Mouse (Mus musculus) lung, embryonic 14.5 days (tissue): ENCODE results near the gene Cmc1. TPM values are rescaled to one million over a fixed set of nuclear protein-coding genes. Genes with fewer than 3 reads are reported as not detected.

Source experiments
- ATAC-seq: fragments of 200-750 bp; cut with Nextera tagmentation; 2 replicates; pipeline ENCODE4 v1.8.0; 2017; ENCODE audit warnings: mild to moderate bottlenecking, moderate TSS enrichment, moderate library complexity; ENCODE audit not compliant: insufficient read depth
- DNase-seq: peaks from one replicate; pipeline ENCODE4 v3.0.0-alpha.2; 2015
- H3K27ac ChIP-seq: fragments of 300-500 bp; sonication (generic); 2 replicates; pipeline ENCODE4 v1.5.1; 2014; ENCODE audit warnings: low read depth, mild to moderate bottlenecking, moderate library complexity
- H3K27me3 ChIP-seq: fragments of 300-500 bp; sonication (generic); 2 replicates; pipeline ENCODE4 v1.6.1; 2014; ENCODE audit warnings: low read length, control low read depth; ENCODE audit not compliant: insufficient read depth
- H3K36me3 ChIP-seq: fragments of 300-500 bp; sonication (generic); 2 replicates; pipeline ENCODE4 v1.6.1; 2014; ENCODE audit warnings: control low read depth; ENCODE audit not compliant: insufficient read depth
- H3K4me1 ChIP-seq: fragments of 300-500 bp; sonication (generic); 2 replicates; pipeline ENCODE4 v1.6.1; 2014; ENCODE audit warnings: antibody characterized with exemption, control low read depth; ENCODE audit not compliant: insufficient read depth
- H3K4me2 ChIP-seq: fragments of 300-500 bp; sonication (generic); 2 replicates; pipeline ENCODE4 v1.6.1; 2014; ENCODE audit warnings: mild to moderate bottlenecking
- H3K4me3 ChIP-seq: fragments of 300-500 bp; sonication (generic); 2 replicates; pipeline ENCODE4 v1.5.1; 2014; ENCODE audit warnings: low read depth, low read length
- H3K9ac ChIP-seq: fragments of 300-500 bp; sonication (generic); 2 replicates; pipeline ENCODE4 v1.6.1; 2014
- H3K9me3 ChIP-seq: fragments of 300-500 bp; sonication (generic); 2 replicates; pipeline ENCODE4 v1.6.1; 2016; ENCODE audit warnings: low read depth, low read length, control low read depth
- CTCF ChIP-seq: IDR thresholded peaks from 2 replicates; pipeline ENCODE4 v1.5.1; 2016; ENCODE audit warnings: antibody characterized with exemption, low read depth
- WGBS: fragments of 180-500 bp; shearing (Covaris S2); extraction: QIAGEN DNeasy Blood & Tissue Kit; methylation state at CpG from one replicate; pipeline ENCODE4 v1.1.7; 2014; 5-methylcytosine and 5-hydroxymethylcytosine counted together
- polyA plus RNA-seq: library from polyadenylated mRNA; unstranded; fragments of >200 nt; fragmentation: Nextera tagmentation; extraction: Ambion mirVana; gene quantifications from 2 replicates; pipeline ENCODE4 v1.2.1, GENCODE M21; 2014

The Cmc1 gene
- polyA plus RNA-seq, 1 experiment from 2014 or later: 44.8 TPM

DNA sequence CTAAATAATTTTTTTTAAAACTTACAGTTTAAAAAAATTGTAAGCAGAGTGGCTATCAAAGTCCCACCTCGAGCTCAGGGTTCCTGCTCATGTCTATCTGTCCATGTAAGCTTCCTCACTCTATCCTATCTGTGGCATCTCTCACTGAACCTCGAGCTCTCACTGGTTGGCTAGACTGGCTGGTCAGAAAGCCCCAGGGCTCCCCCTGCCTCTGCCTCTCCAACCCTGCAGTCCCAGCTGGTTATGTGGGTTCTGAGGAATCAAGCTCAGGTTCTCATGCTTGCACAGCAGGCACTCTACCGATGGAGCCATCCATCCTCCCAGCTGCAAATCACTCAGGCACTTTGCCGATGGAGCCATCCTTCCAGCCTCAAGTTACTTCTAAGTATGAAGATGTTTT is 120.5 kb downstream of the Cmc1 start:
- no peaks in the 10 kb centered on the region for H3K36me3 ChIP-seq
- no peaks in the 10 kb centered on the region for H3K27me3 ChIP-seq
- TF ChIP-seq CTCF: 0 out of 2 replicates have a peak, but pooled peaks have one; percentile 16
- no peak overlapping the region for H3K27ac ChIP-seq
- H3K9ac ChIP-seq: no peak overlapping the region
- H3K4me3 ChIP-seq: no peak overlapping the region
- no peaks in the 10 kb centered on the region for H3K4me1 ChIP-seq
- H3K4me2 ChIP-seq: no peak overlapping the region
- DNase-seq: no peak
- ATAC-seq: no peak
- H3K9me3 ChIP-seq: no peaks in the 10 kb centered on the region
- WGBS: 30% methylated on average over 4 of the region's 4 CpGs

DNA sequence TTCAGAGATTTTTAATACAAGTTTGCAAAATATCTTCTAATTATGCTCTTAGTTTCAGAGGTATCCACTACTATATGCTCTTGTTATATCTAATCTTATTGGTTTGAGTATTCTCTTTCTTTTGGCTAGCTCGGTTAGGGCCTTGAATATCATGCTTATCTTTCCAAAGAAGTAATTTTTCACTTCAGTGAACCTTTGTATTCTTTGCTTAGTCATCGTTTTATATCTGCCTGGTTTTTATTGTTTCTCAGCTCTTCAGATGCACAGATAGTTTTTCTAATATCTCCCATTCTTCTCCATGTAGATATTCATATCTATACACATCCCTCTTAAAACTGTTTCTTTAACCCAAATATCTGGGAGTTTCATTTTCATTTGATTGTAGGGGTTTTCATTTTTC is 125.0 kb downstream of the Cmc1 start:
- Histone ChIP-seq H3K27ac (no peak overlapping the region), H3K9me3 (no peaks in the 10 kb centered on the region), H3K9ac (no peak overlapping the region), H3K4me1 (no peaks in the 10 kb centered on the region), H3K4me2 (no peak overlapping the region), H3K27me3 (no peaks in the 10 kb centered on the region), H3K36me3 (no peaks in the 10 kb centered on the region), H3K4me3 (no peak overlapping the region)
- DNase-seq: no peak
- 66% methylated on average over 2 of the region's 2 CpGs for WGBS
- TF ChIP-seq CTCF: no peak
- no peak for ATAC-seq

Other genes starting within 250 kb of the Cmc1 start
- 76.8 and 83.3 TPM in 2 replicates for gene Azi2, start 109.7 kb downstream of the Cmc1 start, polyA plus RNA-seq